Mouse (Mus musculus): ENCODE data around the gene Tmem211.

Gene Tmem211

DNA sequence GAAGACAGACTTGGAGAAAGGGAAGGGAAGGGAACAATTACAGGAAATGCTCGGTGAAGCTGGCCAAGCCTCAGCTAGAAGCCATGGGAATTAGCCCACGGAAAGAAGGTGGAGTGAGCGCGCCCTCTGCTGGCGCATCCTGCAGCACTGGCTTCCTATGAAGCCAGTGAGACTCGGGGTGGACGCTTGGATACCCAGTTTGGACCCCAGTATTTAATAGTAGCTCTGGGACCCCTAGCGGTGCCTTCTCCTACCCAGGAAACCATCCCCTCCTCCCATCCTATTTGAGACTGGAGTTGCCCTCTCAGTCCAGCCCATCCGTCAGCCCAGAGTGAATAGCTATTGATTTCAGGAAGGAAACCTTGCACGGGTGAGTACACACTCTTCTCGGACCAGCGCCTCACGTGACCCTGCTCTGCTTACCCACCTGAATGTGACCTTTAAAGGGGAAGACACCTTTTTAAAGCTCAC, at the start of gene Tmem211:
Tmem211 (plus strand) TSS at position 278 of the 471 bp plus-strand sequence.
- peak; percentile 70 to 75 for DNase-seq (ENCODE audit: low spot score in 2 of 2)

DNA sequence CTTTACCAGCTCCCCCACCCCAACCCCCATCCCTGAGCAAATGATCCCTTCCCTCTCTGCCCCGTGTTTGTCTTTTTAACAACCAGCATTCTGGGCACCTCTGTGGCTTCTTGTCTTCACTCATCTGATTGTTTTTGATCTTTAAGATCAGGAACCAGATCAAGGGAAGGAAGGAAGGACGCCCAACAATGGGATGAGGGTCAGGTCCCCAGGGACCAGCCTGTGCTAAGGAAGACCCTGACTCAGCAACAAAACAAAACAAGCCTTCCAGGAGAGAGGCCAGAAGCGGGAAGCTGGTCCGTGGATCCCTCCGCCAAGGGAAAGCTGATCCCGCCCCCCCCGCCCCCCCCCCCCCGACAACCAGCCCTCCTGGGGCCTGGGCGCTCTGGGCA, 47.3 kb upstream of the Tmem211 start:
- DNase-seq (ENCODE audit: low spot score in 2 of 2) = no peak

DNA sequence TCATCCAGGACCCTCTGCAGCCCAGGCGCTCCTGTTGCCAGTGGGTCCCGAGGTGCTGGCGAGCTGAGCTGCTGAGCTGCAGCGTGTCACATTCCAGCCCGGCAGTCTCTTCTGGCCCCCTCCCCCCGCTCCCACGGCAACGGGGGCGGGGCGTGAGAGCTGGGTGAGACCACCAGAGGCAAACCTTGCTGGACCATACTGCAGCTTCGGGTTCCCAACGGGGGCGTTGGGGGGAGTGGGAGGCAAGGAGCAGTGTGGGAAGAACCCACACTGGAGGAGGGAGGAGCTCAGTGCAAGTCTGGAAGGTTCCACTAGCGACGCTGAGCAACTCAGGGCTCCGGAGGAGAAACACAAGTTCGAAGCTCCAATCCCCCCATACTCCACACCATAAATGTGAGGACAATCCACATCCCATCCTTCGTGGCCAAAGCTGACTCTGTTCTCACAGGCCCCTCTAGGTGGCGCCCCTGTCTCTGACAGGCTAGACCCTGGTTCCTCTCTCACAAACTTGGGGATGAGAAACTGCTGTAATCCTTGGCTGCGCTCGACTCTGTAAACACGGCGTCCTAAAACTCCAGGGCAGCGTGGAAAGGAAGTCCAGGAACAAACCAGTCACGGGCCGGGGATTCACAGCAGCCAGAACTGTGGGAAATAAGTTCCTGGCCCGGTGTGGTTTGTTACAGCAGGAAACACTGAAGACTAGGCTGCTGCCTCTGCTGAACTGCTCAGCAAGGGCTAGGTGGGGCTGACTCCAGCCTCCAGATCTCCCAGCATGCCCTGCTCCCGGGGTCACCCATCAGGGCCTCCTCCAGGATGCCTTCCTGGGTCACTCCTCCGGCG, 46.6 kb upstream of the Tmem211 start:
- DNase-seq (ENCODE audit: low spot score in 2 of 2) = peak; percentile 82 to 84

DNA sequence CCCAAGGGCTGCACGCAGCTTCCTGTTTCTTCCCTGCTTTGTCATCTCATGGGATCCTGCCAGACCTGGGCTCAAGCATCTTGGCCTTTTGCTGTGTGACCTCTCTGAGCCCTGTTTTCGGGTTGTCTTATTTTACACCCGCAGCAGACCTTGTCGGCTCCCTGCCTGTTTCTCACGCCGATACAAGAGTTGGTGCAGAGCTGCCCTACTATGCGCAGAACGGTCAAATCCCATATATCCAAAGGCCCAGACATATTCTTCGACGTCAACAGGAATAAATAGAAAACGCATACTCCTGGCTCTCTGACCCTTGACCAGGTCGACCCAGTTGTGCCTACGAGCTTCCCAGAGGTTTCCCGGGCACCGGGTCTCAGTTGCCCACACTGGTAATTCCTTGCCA, 46.0 kb upstream of the Tmem211 start:
- no peak for DNase-seq (ENCODE audit: low spot score in 2 of 2)

DNA sequence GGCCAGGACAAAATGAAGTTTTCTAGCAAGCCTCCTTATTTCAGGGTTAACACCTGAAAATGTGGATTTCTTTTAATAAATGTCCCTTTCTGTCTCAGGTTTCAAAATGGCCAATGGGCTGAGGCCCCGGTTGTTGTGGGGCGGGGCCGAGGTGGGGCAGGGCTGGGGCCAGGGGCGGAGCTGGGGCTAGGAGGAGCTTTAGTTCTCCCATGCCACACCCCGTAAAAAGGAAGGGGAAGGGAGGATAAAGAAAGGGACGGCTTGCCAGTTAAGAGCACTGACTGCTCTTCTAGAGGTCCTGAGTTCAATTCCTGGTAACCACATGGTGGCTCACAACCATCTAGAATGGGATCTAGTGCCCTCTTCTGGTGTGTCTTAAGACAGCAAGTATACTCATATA, 45.3 kb upstream of the Tmem211 start:
- no peak for DNase-seq (ENCODE audit: low spot score in 2 of 2)

DNA sequence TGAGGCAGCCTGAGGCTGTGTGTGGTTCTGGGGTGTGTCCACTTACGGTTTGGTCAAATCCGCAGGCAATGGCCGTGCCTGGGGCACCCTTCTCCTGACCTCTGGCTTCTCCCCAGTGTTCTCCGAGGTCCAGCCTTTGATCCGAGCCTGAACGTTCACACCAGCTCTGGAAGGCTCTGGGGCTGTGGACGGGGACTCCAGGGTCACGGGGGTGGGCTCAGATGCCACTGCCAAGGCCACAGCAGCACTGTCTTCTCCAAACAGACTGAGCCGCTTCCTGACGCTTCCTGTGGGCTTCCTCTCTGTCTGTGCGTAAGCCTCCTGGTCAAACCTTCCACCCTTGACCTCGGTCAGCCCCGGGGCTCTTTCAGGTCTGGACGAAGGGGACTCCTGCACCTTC, 36.2 kb upstream of the Tmem211 start:
- DNase-seq (ENCODE audit: low spot score in 2 of 2) = no peak

DNA sequence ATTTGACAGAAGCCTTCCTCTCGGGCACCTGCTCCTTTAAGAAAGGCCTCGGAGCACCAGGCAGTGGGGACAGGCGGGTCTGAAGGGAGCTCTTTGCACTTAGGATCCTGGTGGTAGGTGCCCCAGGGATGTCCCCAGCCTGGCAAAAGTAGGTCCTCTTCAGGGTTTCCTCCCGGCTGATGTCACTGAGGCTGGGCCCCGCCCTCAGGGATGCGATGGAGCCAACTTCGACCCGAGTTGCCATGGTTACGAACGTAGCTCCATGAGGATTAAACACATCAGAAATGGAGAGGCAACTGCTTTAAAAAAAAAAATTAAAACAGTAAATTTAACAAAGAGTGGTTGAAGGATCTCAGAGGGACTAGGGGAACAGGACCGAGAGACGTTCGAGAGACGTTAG, 34.8 kb upstream of the Tmem211 start:
- DNase-seq (ENCODE audit: low spot score in 2 of 2) = no peak

DNA sequence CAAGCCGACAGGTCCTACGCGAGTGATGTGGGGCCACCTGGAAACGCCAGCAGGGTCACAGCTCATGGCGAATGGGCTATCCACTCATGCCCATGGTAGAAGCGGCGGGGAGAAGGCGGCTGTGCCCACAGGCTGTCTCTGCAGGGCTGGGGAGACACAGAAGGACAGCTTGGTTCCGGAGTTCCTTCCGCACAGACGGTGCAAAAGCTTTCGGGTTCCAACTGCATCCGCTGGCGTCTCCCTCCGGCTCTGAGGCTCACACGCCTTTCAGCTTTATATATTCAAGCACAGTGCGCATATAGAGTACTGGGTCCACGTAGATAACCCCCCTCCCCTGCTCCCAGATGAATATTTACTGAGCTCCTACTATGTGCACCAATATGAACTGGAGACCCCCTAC, 32.9 kb upstream of the Tmem211 start:
- DNase-seq (ENCODE audit: low spot score in 2 of 2) = no peak

DNA sequence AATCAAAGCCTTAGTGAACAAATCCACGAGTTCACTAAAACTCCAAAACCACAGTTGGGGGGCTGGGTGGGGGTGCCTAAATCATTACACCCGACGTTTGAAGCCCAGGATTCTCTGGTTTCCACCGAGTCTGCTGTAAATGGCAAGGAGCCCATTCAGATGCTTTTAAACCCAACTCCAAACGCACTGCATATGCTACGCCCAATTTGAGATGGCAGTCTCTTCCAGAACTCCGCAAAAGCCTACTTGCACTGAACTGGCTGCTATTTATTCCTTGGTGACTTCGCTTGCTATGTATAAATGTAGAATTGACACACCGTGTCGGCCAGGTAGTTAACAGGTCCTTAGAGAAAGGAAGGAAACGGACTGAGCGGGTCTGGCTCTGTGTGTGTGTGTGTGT, 31.3 kb upstream of the Tmem211 start:
- DNase-seq (ENCODE audit: low spot score in 2 of 2) = no peak

DNA sequence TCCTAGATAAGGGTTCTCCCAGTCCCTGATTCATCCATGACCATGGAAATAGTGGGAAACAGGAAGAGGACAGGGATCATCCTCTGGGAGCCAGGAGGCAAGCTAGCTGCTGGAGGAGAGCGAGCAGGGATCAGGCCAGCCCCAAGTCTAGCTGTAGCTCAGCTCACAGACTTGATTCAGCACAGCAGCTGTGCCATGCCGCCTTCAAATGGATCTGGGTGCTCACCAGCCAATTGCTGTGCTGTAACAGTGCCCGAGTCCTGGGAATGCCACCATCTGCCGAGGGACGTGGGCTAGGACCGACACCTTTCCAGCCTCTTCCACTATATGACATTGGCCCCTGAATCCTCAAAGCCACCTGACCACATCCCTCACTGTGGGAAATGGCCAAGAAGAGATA, 30.8 kb upstream of the Tmem211 start:
- no peak for DNase-seq (ENCODE audit: low spot score in 2 of 2)

DNA sequence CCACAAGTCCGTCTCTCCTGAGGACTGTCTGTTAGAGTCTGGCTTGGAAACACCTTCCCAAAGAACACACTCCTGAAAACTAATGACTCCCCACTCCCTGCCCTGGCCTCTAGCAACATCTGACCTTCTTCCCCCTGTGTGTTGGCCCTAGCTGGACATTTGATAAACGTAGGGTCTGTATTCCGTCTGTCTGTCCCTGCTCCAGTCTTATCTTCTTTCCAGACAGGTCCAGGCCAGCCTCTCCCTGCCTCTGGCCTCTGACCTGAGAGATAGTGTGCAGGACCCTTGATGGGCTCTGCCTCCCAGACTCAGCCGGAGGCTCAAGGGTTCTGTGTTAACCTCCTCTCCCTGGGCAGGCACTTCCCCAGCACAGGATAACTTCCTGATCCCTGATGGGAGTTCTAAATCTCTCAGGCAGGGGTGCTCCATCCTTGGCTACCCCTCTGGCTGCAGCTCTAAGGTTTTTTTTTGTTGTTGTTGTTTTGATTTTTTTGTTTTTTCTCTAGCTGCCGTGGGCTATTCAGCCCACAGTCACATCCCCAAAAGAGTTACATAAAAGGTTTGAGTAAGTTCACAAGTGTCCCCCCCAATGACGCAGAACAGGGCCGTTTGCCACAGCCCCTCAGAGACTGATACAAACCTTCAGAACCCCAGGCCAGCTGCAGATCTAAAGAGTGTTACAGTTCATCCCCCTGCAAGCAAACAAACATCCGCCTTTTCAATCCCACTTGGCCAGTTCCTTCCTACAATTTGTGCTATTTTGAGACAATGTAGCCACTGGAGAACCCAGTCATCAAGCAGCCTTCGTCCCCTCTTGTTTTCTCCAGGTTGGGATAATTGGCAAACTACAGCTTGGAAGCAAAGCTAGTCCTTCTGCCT, 29.6 kb upstream of the Tmem211 start:
- no peak for DNase-seq (ENCODE audit: low spot score in 2 of 2)

DNA sequence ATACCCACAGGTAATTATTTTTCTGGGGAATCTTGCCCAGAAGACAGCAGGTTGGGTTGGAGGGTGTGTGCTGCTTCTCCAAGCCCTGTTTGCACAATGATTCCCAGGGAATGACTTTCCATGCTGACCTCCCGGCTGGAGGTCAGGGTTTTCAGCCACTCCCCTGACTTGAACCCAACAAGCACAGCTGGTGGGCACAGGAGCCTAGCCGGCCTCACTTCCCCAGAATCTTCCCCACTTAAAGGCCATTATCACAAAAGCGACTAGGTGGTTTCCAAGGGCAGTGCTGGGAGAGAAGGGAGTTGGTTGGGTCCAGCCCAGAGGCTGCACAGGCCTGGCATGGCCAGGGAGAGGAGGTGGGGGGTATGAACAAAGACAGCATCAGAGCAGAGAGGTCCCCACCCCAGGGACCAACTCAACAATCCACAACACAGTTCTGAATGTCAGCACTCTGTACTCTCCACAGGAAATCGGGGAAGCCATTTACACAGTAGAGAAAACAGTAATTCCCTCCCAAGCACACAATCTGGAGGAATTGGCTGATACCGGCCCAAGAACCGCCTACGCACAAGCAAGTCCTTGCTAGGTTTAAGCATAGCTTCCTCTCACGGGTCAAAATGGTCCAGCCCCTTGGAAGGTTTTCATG, 27.5 kb upstream of the Tmem211 start:
- DNase-seq (ENCODE audit: low spot score in 2 of 2) = no peak

DNA sequence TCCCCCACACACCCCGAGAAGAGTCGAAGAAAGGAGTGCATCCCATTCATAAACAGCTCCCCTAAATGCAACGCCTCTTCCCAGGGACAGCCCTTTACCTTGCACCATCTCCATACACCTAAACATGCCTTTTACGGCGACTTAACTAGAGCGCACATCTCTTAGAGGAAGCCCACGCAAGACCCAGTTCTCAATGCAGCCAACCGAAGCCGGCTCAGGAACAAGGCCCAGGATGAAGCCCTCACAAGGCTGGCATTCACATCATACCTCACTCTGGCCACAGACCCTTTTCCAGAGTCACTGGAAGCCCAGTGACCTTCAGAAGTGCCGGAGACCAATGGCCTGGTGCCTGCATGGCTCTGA, 27.0 kb upstream of the Tmem211 start:
- no peak for DNase-seq (ENCODE audit: low spot score in 2 of 2)

DNA sequence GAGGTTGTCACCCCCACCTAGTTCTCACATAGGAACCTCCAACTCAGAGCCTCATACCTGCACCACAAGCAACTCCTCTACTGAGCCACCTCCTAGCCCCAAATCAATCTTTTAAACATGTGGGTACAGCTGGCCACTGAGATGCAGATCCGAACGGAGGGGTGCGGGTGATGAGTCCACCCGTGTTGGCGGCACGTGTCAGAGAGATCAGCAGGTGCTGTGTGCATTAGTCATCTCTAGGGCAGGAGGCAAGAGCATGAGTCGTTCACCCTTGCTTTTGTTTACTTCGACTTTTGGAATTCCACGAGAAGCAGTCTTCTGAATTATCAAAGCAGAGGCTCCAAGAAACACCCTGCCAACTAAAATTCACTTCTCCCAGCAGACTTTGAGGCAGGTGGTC, 22.5 kb upstream of the Tmem211 start:
- no peak for DNase-seq (ENCODE audit: low spot score in 2 of 2)

DNA sequence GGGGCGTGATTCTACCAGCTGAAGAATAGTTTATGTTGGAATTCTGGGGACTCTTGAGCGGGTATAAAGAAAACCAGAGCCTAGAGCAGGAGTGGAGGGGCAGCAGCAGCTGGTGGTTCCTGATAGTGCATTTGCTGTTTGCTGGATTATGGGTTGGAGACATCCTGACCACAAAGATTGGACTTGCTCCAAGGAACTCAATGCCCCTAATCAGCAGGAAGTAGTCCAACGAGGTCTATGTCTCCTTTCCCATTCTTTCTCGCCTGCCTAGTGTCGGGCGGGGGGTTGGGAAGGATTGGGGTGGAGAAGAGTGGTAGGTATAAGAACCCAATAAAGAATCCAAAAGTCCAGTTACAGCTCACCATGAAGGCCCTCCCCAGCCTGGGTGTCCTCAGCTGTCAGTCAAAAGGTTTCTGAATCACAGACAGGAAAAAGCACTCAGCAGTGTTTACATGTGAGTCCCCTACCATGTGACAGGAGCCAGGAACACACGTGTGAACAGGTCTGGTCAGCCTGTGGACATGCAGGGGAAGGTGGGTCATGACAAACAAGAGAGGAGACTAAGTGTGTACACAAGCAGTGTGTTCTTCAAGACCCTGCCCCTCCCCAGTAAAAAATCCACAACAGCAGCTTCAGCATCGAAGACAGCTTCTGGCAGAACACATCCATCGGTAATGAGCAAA, 19.9 kb upstream of the Tmem211 start:
- DNase-seq (ENCODE audit: low spot score in 2 of 2) = no peak

DNA sequence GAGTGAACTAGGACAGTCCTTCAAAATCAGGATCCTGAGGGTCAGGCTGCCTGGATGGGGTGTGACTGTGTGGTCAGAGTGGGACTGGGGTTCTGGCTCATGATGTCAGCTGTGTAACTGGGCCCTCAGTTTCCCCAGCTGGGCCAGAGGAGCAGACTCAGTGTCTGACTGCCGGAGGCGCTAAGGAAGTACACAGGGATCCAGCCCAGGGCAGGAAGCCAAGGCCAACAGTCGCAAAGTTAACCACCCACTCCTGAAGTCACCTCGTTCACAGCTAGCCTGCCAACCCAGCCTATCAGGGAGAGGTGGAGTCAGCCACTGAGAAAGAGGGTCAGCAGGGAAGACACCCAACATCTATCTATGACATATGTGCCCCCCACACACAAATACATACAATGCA, 18.7 kb upstream of the Tmem211 start:
- no peak for DNase-seq (ENCODE audit: low spot score in 2 of 2)

DNA sequence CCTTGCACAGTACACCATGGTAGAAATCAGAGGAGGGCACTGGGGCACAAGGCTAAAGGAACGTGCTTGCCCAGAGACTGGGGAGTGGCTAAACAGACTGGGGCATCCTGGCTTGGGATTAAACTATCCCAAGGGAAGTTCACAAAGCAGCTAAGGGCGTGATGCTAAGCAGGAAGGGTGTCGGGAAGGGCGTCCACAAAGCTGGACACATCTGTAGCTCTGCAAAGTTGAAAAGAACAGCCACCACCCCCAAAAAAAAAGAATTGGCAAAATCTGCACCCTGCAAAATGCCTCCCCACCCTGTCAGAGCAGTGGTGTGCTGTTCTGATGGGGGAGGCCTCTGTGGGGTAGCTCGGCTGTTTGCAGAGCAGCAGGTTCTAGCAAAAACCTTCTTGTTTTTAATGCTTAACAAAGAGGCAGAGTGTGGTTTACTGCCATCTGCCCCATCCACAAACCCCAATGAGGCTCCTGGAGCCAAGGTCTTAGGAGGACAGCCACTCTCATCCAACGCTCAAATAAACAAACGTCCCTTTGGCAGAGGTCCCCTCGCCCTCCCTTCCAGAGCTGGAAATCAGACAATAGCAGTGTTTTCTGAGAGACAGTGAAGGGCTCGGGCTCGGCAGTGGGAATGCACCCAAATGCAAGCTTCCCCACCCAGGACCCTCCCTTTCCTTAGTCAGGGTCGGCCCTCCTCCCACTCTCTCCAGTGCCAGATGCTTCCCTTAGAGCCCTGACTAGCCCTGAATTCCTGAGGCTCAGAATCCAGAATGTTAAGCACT, 17.9 kb upstream of the Tmem211 start:
- peak in 1 of 2 experiments; percentile 84 for DNase-seq (ENCODE audit: low spot score in 2 of 2)

DNA sequence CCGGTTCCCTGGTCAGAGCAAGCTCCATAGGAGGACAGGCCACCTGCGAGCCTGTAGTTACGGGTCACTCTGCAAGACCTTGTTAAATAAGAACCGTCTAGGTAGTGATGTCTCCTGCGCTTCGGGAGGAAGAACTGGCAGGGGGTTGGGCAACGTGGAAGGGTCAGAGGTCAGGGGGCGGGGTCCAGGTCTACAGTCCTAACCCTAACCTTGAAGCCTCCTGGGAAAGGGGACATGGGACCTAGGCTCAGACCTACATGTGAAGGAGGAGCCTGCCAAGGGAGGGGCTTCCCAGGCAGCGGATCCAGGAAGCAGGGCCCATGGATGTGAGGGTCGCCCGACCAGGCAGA, 17.3 kb upstream of the Tmem211 start:
- no peak for DNase-seq (ENCODE audit: low spot score in 2 of 2)

DNA sequence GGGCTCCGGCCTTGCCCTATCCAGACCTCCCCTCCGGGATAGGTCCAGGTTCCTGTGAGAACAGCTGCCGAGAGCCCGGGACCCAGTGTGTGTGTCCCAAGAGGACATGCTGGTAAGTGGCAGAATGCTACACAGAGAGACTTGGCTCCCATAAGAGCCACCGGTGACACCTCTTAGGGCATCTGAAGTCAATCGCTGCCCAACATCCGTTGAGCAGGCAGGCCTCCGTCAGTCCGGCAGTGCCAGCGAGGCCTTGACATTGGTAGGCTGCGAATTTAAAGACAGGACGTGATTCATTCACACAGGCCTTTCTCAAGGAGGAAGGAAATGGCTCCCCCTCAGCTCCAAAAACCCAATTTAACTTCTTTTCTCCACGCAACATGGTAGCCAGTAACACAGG, 16.8 kb upstream of the Tmem211 start:
- DNase-seq (ENCODE audit: low spot score in 2 of 2) = no peak

DNA sequence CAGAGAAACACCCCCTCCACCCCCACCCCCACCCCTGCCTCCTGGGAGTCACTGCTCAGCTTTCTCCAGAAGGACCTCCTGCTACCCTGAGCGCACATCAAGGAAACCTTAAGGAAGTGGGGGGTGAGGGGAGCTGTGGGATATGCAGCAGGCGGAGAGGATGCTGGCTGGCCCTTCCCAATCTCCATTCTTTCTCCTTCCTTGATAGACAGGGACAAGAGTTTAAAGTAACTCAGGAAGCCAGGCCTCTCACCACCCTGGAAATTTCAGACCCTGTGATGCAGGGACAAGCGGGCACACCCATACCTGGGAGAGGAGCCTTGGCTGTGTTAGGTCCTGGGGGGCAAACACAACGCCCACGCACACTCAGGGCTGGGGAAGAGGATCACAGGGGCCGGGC, 16.4 kb upstream of the Tmem211 start:
- DNase-seq (ENCODE audit: low spot score in 2 of 2) = no peak

DNA sequence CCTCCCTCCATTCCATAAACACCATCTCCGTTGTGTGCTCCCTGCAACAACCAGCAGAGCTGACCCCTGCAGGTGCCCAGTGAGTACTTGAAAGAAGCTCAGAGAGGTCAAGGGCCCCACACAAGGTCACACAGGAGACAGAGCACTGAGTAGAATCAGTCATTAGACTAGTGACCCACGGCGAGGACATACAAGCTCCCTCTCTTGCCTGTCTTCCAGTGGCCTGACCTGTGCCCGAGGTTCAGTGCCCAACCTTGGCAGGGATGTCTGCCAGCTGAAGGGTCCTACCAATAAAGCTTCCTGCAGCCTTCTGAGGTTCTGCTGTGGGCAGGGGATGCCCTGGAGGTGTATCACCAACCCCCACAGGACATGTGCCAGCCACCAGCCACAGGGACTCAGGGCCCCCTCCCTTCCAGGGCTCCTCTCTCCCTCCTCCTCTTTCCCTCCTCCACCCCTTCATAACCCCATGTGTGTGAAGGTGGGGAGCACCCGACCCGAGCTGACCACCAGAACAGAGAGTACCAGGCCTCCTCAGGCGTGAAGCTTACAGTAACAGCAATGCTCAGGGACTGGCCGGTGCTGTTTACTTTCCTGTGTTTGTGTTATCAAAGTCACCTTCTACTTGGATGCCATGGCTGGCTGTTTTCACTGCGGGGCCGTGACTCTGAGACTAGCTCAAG, 14.4 kb upstream of the Tmem211 start:
- no peak for DNase-seq (ENCODE audit: low spot score in 2 of 2)

Data from urinary bladder, adult 18-20 months (tissue).